Mouse (Mus musculus) neural tube, embryonic 11.5 days (tissue): Measurements from ENCODE around the gene Olfr1338. TPM values are rescaled to one million over a fixed set of nuclear protein-coding genes. Genes with fewer than 3 reads are reported as not detected.
"Not testable (repeated sequence)": the region's sequence is repeated elsewhere in the genome, so short reads cannot be mapped to it uniquely, and the experiment has no call there.

Experiments used
- ATAC-seq: fragments of 200-750 bp; cut with Nextera tagmentation; 2 replicates; pipeline ENCODE4 v1.8.0; 2017; ENCODE audit warnings: moderate number of reproducible peaks, mild to moderate bottlenecking, moderate TSS enrichment, moderate library complexity; ENCODE audit not compliant: insufficient read depth, low FRiP score, low TSS enrichment
- DNase-seq: peaks from one replicate; pipeline ENCODE4 v3.0.0-alpha.2; 2015; ENCODE audit warnings: low spot score
- H3K27ac ChIP-seq: fragments of 300-500 bp; sonication (generic); 2 replicates; pipeline ENCODE4 v1.5.1; 2014; ENCODE audit warnings: low read depth, mild to moderate bottlenecking, low read length
- H3K27me3 ChIP-seq: fragments of 300-500 bp; sonication (generic); 2 replicates; pipeline ENCODE4 v1.6.1; 2014; ENCODE audit warnings: mild to moderate bottlenecking, low read length, mixed read lengths; ENCODE audit not compliant: control insufficient read depth, insufficient read depth
- H3K36me3 ChIP-seq: fragments of 300-500 bp; sonication (generic); 2 replicates; pipeline ENCODE4 v1.6.1; 2014; ENCODE audit warnings: mild to moderate bottlenecking, low read length, moderate library complexity, mixed read lengths; ENCODE audit not compliant: control insufficient read depth, insufficient read depth
- H3K4me1 ChIP-seq: fragments of 300-500 bp; sonication (generic); 2 replicates; pipeline ENCODE4 v1.6.1; 2014; ENCODE audit warnings: low read length, mixed read lengths; ENCODE audit not compliant: control insufficient read depth, insufficient read depth
- H3K4me2 ChIP-seq: fragments of 300-500 bp; sonication (generic); 2 replicates; pipeline ENCODE4 v1.6.1; 2014; ENCODE audit warnings: low read depth, mild to moderate bottlenecking, moderate library complexity
- H3K4me3 ChIP-seq: fragments of 300-500 bp; sonication (generic); 2 replicates; pipeline ENCODE4 v1.5.1; 2014; ENCODE audit warnings: low read depth, low read length
- H3K9ac ChIP-seq: fragments of 300-500 bp; sonication (generic); 2 replicates; pipeline ENCODE4 v1.6.1; 2014; ENCODE audit warnings: mild to moderate bottlenecking, low read length
- H3K9me3 ChIP-seq: fragments of 300-500 bp; sonication (generic); 2 replicates; pipeline ENCODE4 v1.6.1; 2016; ENCODE audit warnings: low read length; ENCODE audit not compliant: control insufficient read depth
- WGBS: fragments of 180-500 bp; shearing (Covaris S2); extraction: QIAGEN DNeasy Blood & Tissue Kit; methylation state at CpG from one replicate; pipeline ENCODE4 v1.1.7; 2014; 5-methylcytosine and 5-hydroxymethylcytosine counted together
- polyA plus RNA-seq: library from polyadenylated mRNA; unstranded; fragments of >200 nt; fragmentation: Nextera tagmentation; extraction: Ambion mirVana; gene quantifications from 2 replicates; pipeline ENCODE4 v1.2.1, GENCODE M21; 2014

Gene Olfr1338
- not detected in 2 replicates for polyA plus RNA-seq

DNA sequence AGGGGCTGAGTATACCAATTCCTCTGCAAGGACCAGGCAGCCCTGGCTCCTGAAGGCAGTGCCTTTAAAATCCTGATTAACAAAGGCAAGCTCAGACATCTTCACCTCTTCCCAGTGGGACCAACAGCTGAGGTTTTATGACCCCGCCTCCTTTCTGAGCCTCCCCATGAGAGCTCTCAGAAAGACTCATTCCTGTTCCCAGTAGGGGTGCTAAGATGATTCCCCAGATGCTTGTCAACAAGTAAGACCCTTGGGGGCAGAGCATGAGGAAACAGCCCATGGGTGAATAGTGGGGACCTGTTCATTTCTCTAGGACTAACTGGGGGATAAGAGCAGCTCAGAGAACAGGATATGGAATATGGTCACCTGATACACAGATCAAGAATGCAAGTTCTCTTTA lies at the start of gene Olfr1338:
Olfr1338 (minus strand) TSS at position 101 of the 400 bp plus-strand sequence.
- ATAC-seq (no peak), DNase-seq (no peak)
- no peaks in the 10 kb centered on the region for H3K4me1 ChIP-seq
- H3K4me3 ChIP-seq = no peak within 1 kb of the TSS
- H3K9ac ChIP-seq = no peak within 1 kb of the TSS
- 67% methylated on average over 1 of the region's 1 CpGs for WGBS
- no peak within 1 kb of the TSS for H3K4me2 ChIP-seq
- no peaks in the 10 kb centered on the region for H3K9me3 ChIP-seq
- no peaks in the 10 kb centered on the region for H3K36me3 ChIP-seq
- H3K27me3 ChIP-seq = no peaks in the 10 kb centered on the region
- no peak within 1 kb of the TSS for H3K27ac ChIP-seq

DNA sequence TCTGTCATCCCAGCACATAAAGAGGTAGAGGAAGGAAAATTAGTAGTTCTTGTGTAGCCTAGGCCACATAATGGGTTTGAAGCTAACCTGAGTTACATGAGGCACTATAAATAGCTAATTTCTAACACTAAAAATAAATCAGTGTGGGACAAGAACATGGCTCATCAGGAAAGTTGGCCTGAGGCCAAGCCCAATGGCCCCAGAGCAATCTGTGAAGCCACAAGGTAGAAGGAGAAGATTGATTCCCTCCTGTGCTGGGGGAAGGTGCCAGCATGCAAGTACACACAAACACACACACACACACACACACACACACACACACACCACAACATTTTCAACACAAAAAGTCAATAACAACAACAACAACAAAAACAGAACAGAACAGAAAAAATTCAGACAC lies 34.3 kb upstream of the Olfr1338 start:
- not testable (repeated sequence) for H3K27me3 ChIP-seq, H3K9ac ChIP-seq, H3K9me3 ChIP-seq, DNase-seq, H3K36me3 ChIP-seq, H3K27ac ChIP-seq, H3K4me1 ChIP-seq, H3K4me3 ChIP-seq, ATAC-seq, H3K4me2 ChIP-seq

GRCm38 (mm10) chr4:118782486-118782885 lies 23.9 kb upstream of the Olfr1338 start, which contains the start of gene Olfr1337:
Olfr1337 (minus strand) TSS chr4:118782586.
- Histone ChIP-seq H3K27me3 (no peaks in the 10 kb centered on the region), H3K4me2 (no peak within 1 kb of the TSS), H3K4me3 (no peak within 1 kb of the TSS), H3K4me1 (no peaks in the 10 kb centered on the region), H3K9ac (no peak within 1 kb of the TSS), H3K36me3 (no peaks in the 10 kb centered on the region), H3K9me3 (no peaks in the 10 kb centered on the region), H3K27ac (no peak within 1 kb of the TSS)
- 83% methylated on average over 2 of the region's 2 CpGs for WGBS
- DNase-seq (no peak), ATAC-seq (no peak)

DNA sequence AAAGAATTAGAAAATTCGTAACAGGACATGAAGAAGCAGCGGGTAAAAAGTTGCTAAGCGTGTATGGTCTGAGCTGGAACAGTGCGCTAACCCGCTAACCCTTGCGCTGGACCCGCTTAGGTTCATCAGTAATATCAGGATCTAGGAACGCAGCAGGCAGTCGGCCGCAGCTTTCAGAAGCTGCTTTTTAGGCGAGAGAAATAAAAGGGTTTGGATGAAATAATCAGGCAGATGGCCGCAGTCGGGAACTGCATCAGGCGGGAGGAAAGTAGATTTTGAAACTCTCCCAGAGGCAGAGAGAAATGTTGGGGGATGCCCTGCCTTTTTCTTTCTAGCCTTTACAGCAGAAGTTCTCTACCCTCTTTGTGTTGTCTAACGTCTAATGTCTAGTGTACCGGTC lies 16.7 kb downstream of the Olfr1338 start:
- DNase-seq (no peak), ATAC-seq (no peak)
- no peak overlapping the region for H3K4me3 ChIP-seq
- 0 out of 2 replicates have a peak, but pooled peaks cover 3% of the 10 kb centered on the region for H3K27me3 ChIP-seq
- no peaks in the 10 kb centered on the region for H3K36me3 ChIP-seq
- H3K9ac ChIP-seq = no peak overlapping the region
- WGBS = 6% methylated on average over 16 of the region's 16 CpGs
- no peak overlapping the region for H3K4me2 ChIP-seq
- H3K9me3 ChIP-seq = no peaks in the 10 kb centered on the region
- H3K27ac ChIP-seq = no peak overlapping the region
- H3K4me1 ChIP-seq = no peaks in the 10 kb centered on the region

DNA sequence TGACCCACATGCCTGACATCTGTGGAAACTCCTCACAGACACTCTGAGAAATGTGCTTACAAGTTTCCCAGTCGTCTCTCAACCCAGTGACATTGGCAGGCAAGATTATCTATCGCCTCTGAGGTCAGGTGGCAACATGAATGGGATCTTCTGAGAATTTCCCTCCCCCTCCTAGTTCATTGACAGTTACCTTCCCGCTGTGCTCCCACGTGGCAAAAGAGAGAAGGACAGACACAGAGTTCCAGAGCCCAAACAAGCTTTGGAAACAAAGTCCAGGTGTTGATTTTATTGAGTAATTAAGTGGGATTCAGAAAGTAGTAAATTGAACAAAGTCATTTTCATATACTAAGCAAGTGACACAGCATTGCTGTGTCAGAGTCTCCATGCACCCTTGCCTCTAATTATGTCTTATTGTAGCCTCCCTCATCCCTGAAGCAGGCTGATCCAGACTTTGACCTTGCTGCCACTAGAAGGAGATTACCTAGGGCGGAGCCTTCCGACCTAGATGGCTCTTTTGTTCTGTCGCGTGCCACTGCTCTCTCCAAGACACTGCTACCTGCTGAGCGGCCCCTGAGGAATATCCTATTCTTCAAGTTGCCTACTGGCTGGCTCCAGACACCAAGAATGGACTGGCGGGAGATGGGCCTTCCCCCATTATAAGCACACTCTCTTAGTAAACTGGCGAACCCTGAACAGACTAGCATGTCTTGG lies 17.4 kb downstream of the Olfr1338 start:
- 0 out of 2 replicates have a peak, but pooled peaks cover 3% of the 10 kb centered on the region for H3K27me3 ChIP-seq
- ATAC-seq (no peak), DNase-seq (no peak)
- H3K4me2 ChIP-seq = no peak overlapping the region
- no peak overlapping the region for H3K9ac ChIP-seq
- 6% methylated on average over 11 of the region's 11 CpGs for WGBS
- no peaks in the 10 kb centered on the region for H3K36me3 ChIP-seq
- H3K4me1 ChIP-seq = no peaks in the 10 kb centered on the region
- H3K9me3 ChIP-seq = no peaks in the 10 kb centered on the region
- no peak overlapping the region for H3K4me3 ChIP-seq
- no peak overlapping the region for H3K27ac ChIP-seq

- H3K4me2 ChIP-seq = no peak overlapping the region
- no peak for DNase-seq
- 73% methylated on average over 3 of the region's 3 CpGs for WGBS
- H3K27ac ChIP-seq = no peak overlapping the region
- no peak overlapping the region for H3K9ac ChIP-seq
- H3K4me1 ChIP-seq = no peaks in the 10 kb centered on the region
- no peaks in the 10 kb centered on the region for H3K9me3 ChIP-seq
- no peak for ATAC-seq
- no peaks in the 10 kb centered on the region for H3K36me3 ChIP-seq
- no peak overlapping the region for H3K4me3 ChIP-seq
- 0 out of 2 replicates have a peak, but pooled peaks cover 3% of the 10 kb centered on the region for H3K27me3 ChIP-seq
Measured at GRCm38 (mm10) chr4:118739574-118739973, 19.0 kb downstream of the Olfr1338 start.

GRCm38 (mm10) chr4:118731875-118732274 lies 26.7 kb downstream of the Olfr1338 start, which contains the start of gene Olfr1339:
Olfr1339 (plus strand) TSS chr4:118732175.
- H3K4me2 ChIP-seq = no peak within 1 kb of the TSS
- H3K4me1 ChIP-seq = no peaks in the 10 kb centered on the region
- H3K27me3 ChIP-seq = no peaks in the 10 kb centered on the region
- ATAC-seq (no peak), DNase-seq (no peak)
- no peaks in the 10 kb centered on the region for H3K9me3 ChIP-seq
- H3K27ac ChIP-seq = no peak within 1 kb of the TSS
- no peaks in the 10 kb centered on the region for H3K36me3 ChIP-seq
- H3K4me3 ChIP-seq = no peak within 1 kb of the TSS
- no peak within 1 kb of the TSS for H3K9ac ChIP-seq
- WGBS = 100% methylated on average over 1 of the region's 1 CpGs

- H3K4me3 ChIP-seq = no peak overlapping the region
- H3K27ac ChIP-seq = no peak overlapping the region
- no peaks in the 10 kb centered on the region for H3K4me1 ChIP-seq
- 58% methylated on average over 10 of the region's 10 CpGs for WGBS
- H3K9ac ChIP-seq = no peak overlapping the region
- H3K4me2 ChIP-seq = no peak overlapping the region
- no peak for ATAC-seq
- no peaks in the 10 kb centered on the region for H3K36me3 ChIP-seq
- DNase-seq = no peak
- H3K27me3 ChIP-seq = no peaks in the 10 kb centered on the region
- H3K9me3 ChIP-seq = no peaks in the 10 kb centered on the region
Measured at GRCm38 (mm10) chr4:118721742-118722483, 36.6 kb downstream of the Olfr1338 start.

DNA sequence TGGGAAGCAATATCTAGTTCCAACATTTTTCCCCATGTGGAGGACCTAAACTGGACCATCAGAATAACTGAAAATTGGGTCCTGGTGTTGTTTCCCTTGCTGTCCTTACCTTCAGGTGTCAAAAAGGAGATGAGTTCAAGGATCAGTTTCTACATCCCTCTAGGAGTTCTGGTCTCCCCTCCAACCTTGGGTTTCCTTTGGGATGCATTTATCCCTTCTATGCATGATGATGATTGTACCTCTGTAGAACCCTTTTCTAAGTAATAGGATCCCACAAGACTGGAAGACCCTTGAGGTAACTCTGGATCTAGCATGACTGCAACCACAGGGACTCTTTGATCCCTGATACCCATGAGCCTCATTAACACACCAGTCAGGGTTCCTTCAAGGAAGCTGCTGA lies 38.7 kb downstream of the Olfr1338 start, which contains the start of gene Olfr1340:
Olfr1340 (plus strand) TSS at position 301 of the 400 bp plus-strand sequence.
- ATAC-seq = no peak
- no peaks in the 10 kb centered on the region for H3K9me3 ChIP-seq

More for the DNA sequence above, 38.7 kb downstream of the Olfr1338 start, which contains the start of gene Olfr1340:
- DNase-seq = no peak
- Histone ChIP-seq H3K27me3 (no peaks in the 10 kb centered on the region), H3K4me2 (no peak within 1 kb of the TSS), H3K4me1 (no peaks in the 10 kb centered on the region), H3K27ac (no peak within 1 kb of the TSS), H3K36me3 (no peaks in the 10 kb centered on the region), H3K9ac (no peak within 1 kb of the TSS), H3K4me3 (no peak within 1 kb of the TSS)
